Mouse (Mus musculus) erythroblast, embryonic 14.5 days (primary cell): ENCODE measurements around the gene Gnaz. TPM values are rescaled to one million over a fixed set of nuclear protein-coding genes. Genes with fewer than 3 reads are reported as not detected.

ENCODE experiments used
- H3K27me3 ChIP-seq: 2 replicates; pipeline ENCODE4 v1.6.1; 2012; ENCODE audit warnings: inconsistent platforms; ENCODE audit not compliant: control insufficient read depth
- H3K36me3 ChIP-seq: 2 replicates; pipeline ENCODE4 v1.6.1; 2012; ENCODE audit warnings: mild to moderate bottlenecking, inconsistent platforms; ENCODE audit not compliant: control insufficient read depth
- H3K4me1 ChIP-seq: 2 replicates; pipeline ENCODE4 v1.6.1; 2012; ENCODE audit warnings: inconsistent platforms; ENCODE audit not compliant: control insufficient read depth
- H3K4me3 ChIP-seq: replicated peaks from 2 replicates; pipeline ENCODE3; 2012; ENCODE audit warnings: moderate library complexity, mild to moderate bottlenecking, inconsistent platforms
- H3K9me3 ChIP-seq: 2 replicates; pipeline ENCODE4 v1.6.1; 2012; ENCODE audit warnings: low read length, inconsistent platforms, mixed read lengths; ENCODE audit not compliant: control insufficient read depth
- GATA1 ChIP-seq: IDR thresholded peaks from 2 replicates; pipeline ENCODE4 v1.6.1; 2012; ENCODE audit warnings: low read length, inconsistent platforms, mixed read lengths
- TAL1 ChIP-seq: IDR thresholded peaks from 3 replicates; pipeline ENCODE4 v1.6.1; 2012; ENCODE audit warnings: low read length, inconsistent platforms, mixed read lengths
- polyA plus RNA-seq: library from polyadenylated mRNA; stranded (reverse); fragments of >175 nt; gene quantifications from 2 replicates; pipeline ENCODE4 v1.2.3, GENCODE M21; 2012

Gnaz gene
- polyA plus RNA-seq, 1 experiment, result 0.07 TPM

- Histone ChIP-seq H3K36me3 (no peaks in the 10 kb centered on the region), H3K27me3 (no peaks in the 10 kb centered on the region), H3K4me3 (no peak overlapping the region), H3K4me1 (no peaks in the 10 kb centered on the region), H3K9me3 (no peaks in the 10 kb centered on the region)
- TF ChIP-seq GATA1, result no peak
- TF ChIP-seq TAL1, result no peak
Observed at GRCm38 (mm10) chr10:74952830-74953443, 14.0 kb upstream of the Gnaz start.

DNA sequence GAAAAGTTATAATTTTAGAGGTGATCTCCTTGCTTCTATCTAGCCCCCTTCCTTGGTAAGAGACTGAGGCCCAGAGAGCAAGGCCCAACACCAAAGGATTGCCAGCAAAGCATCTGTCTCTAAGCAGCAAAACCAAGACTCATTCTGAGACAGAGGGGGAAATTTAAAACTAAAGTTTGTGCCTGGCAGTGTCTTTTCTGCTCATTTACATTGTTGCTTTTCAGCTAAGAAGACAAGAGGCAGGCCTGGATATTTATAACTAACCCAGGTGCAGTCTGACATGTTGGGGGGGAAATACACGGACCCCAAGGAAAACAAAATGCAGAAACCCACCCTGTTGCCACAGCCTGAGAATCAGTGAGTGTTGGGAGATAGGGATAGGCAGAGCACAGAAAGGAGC, 2.6 kb upstream of the Gnaz start:
- TF ChIP-seq GATA1 (no peak), TAL1 (no peak)
- Histone ChIP-seq H3K9me3 (no peaks in the 10 kb centered on the region), H3K27me3 (peaks cover 32% of the 10 kb centered on the region)

DNA sequence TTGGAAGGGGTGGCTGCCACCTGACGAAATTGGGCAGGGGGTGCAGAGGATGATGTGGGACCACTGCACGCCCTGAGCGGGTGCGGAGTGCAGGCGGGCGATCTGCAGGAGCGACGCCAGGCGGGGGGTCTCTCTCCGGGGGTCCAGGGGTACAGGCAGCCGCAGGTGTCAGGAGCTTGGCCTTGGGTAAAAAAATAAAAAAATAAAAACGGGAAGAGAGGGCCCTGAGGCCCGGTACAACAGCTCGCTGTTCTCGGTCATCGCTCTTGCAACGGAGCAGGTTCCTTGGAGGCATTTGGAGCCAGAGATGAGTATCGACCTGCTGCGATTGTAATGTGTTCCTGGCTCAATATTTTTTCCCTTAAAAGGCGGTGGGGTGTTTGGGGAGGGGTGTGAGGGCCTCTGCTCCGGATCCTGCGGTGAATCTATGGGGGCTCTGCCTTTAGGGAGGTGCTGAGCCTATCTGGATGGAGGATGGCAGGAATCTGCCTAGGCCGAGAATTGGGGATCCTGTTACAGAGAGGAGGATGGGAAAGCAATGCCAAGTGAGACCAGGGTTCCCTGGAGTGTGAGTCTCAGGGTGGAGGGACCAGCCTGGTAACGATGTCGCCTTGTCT, 782 bp downstream of the Gnaz start:
- H3K4me1 ChIP-seq, result peaks cover 10% of the 10 kb centered on the region
- H3K4me3 ChIP-seq, result peak overlapping the region; percentile 56
- peaks cover 32% of the 10 kb centered on the region for H3K27me3 ChIP-seq
- no peaks in the 10 kb centered on the region for H3K9me3 ChIP-seq
- TF ChIP-seq TAL1 (no peak), GATA1 (no peak)
- no peaks in the 10 kb centered on the region for H3K36me3 ChIP-seq

More for the DNA sequence above, 2.6 kb upstream of the Gnaz start:
- Histone ChIP-seq H3K36me3 (no peaks in the 10 kb centered on the region), H3K4me1 (peaks cover 10% of the 10 kb centered on the region), H3K4me3 (no peak overlapping the region)

- TF ChIP-seq TAL1 (no peak), GATA1 (no peak)
- Histone ChIP-seq H3K36me3 (no peaks in the 10 kb centered on the region), H3K4me3 (no peak overlapping the region), H3K27me3 (peaks cover 32% of the 10 kb centered on the region), H3K9me3 (no peaks in the 10 kb centered on the region), H3K4me1 (peaks cover 10% of the 10 kb centered on the region)
Observed at GRCm38 (mm10) chr10:74969266-74969665, 2.3 kb downstream of the Gnaz start.

GRCm38 (mm10) chr10:74973026-74973425, 6.0 kb downstream of the Gnaz start:
- H3K27me3 ChIP-seq, result peaks cover 8% of the 10 kb centered on the region
- no peaks in the 10 kb centered on the region for H3K9me3 ChIP-seq
- no peak for TF ChIP-seq TAL1
- TF ChIP-seq GATA1, result no peak
- no peaks in the 10 kb centered on the region for H3K36me3 ChIP-seq
- no peak overlapping the region for H3K4me3 ChIP-seq
- H3K4me1 ChIP-seq, result no peaks in the 10 kb centered on the region; the same call in 1 of the 2 replicates

DNA sequence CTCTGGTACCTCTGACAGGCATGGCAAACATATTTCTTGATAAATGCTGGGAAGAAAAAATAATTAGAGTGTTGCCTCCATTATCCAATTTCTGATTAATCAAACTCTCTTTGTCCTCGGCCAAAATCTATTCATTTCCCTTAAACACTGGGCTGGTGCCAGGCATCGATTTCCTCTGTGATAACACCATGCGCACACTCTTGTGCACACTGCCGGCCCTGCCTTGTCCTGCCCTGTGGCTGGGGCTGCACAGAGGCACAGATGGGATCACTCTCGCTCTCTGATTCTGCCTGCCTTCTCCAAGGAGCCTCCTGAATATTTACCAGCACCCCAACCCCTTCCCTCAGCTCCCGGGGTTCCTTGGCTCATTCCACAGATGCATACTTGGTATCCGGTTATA, 8.6 kb downstream of the Gnaz start:
- TF ChIP-seq GATA1, result no peak
- Histone ChIP-seq H3K4me3 (no peak overlapping the region), H3K4me1 (no peaks in the 10 kb centered on the region; the same call in 1 of the 2 replicates), H3K9me3 (no peaks in the 10 kb centered on the region), H3K27me3 (no peaks in the 10 kb centered on the region), H3K36me3 (no peaks in the 10 kb centered on the region)

GRCm38 (mm10) chr10:74976429-74976828, 9.5 kb downstream of the Gnaz start:
- Histone ChIP-seq H3K4me3 (no peak overlapping the region), H3K27me3 (no peaks in the 10 kb centered on the region), H3K36me3 (no peaks in the 10 kb centered on the region), H3K4me1 (no peaks in the 10 kb centered on the region; the same call in 1 of the 2 replicates), H3K9me3 (no peaks in the 10 kb centered on the region)
- TF ChIP-seq GATA1 (no peak), TAL1 (no peak)

- Histone ChIP-seq H3K36me3 (no peaks in the 10 kb centered on the region), H3K4me1 (no peaks in the 10 kb centered on the region; the same call in 1 of the 2 replicates), H3K9me3 (no peaks in the 10 kb centered on the region), H3K4me3 (no peak overlapping the region), H3K27me3 (no peaks in the 10 kb centered on the region)
- TF ChIP-seq TAL1, result no peak
- TF ChIP-seq GATA1, result no peak
Observed at GRCm38 (mm10) chr10:74978056-74978455, 11.1 kb downstream of the Gnaz start.

DNA sequence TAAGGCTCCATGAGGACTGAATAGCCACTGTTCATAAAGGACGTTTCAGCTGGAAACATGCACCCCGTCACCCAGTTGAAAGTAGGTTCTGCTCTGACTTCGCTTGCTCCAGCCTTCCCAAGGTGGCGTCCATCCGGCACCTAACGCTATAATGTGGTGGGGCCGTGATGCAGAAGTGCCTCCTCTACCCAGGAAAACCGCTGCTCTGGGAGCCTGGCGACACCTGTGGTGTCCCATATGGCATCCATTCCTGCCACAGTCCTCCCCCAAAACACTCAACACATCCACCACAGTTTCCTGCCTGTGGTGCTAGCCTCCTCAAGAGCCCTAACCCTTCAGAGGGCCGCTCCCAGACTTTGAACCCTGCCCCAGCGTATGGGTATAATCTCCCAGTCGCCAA, 14.2 kb downstream of the Gnaz start:
- Histone ChIP-seq H3K4me3 (no peak overlapping the region), H3K4me1 (no peaks in the 10 kb centered on the region; the same call in 1 of the 2 replicates), H3K36me3 (no peaks in the 10 kb centered on the region), H3K9me3 (no peaks in the 10 kb centered on the region), H3K27me3 (no peaks in the 10 kb centered on the region)
- no peak for TF ChIP-seq TAL1
- TF ChIP-seq GATA1, result no peak
